Mouse (Mus musculus) C2C12 (cell line): Measurements from ENCODE around the gene Abtb1.

Experiments
- CEBPB ChIP-seq: IDR thresholded peaks from one replicate; pipeline ENCODE4 v1.6.1; 2011; ENCODE audit warnings: low read depth, mild to moderate bottlenecking, control low read depth, moderate library complexity
- CTCF ChIP-seq: IDR thresholded peaks from one replicate; pipeline ENCODE4 v1.5.1; 2011; ENCODE audit not compliant: control insufficient read depth, insufficient read depth, insufficient read length
- FOSL1 ChIP-seq: IDR thresholded peaks from one replicate; pipeline ENCODE4 v1.8.0; 2011; ENCODE audit warnings: mild to moderate bottlenecking, low read length; ENCODE audit not compliant: poor library complexity, insufficient read depth, severe bottlenecking
- MAX ChIP-seq: IDR thresholded peaks from one replicate; pipeline ENCODE4 v1.6.1; 2011; ENCODE audit warnings: mild to moderate bottlenecking, control low read depth
- MYOD1 ChIP-seq: IDR thresholded peaks from one replicate; pipeline ENCODE4 v1.6.1; 2011; ENCODE audit warnings: low read depth; ENCODE audit not compliant: control insufficient read depth, insufficient read length
- MYOG ChIP-seq: IDR thresholded peaks from one replicate; pipeline ENCODE4 v1.6.1; 2011; ENCODE audit not compliant: control insufficient read depth, insufficient read length; ENCODE audit errors: extremely low read depth
- USF1 ChIP-seq: IDR thresholded peaks from one replicate; pipeline ENCODE4 v1.6.1; 2011; ENCODE audit warnings: low read depth, mild to moderate bottlenecking, control low read depth, moderate library complexity

GRCm38 (mm10) chr6:88830112-88830702 lies 11.6 kb downstream of the Abtb1 start:
- no peak for TF ChIP-seq USF1
- TF ChIP-seq CTCF: no peak
- no peak for TF ChIP-seq MYOD1
- TF ChIP-seq MYOG: no peak
- TF ChIP-seq CEBPB: no peak
- no peak for TF ChIP-seq MAX
- TF ChIP-seq FOSL1: no peak
